Mouse (Mus musculus): ENCODE data around the gene Arpc1b. TPM values are rescaled to one million over a fixed set of nuclear protein-coding genes. Genes with fewer than 3 reads are reported as not detected.

The Arpc1b gene
- total RNA-seq, 2 experiments from 2014 or later: 20.1 to 29.9 TPM

DNA sequence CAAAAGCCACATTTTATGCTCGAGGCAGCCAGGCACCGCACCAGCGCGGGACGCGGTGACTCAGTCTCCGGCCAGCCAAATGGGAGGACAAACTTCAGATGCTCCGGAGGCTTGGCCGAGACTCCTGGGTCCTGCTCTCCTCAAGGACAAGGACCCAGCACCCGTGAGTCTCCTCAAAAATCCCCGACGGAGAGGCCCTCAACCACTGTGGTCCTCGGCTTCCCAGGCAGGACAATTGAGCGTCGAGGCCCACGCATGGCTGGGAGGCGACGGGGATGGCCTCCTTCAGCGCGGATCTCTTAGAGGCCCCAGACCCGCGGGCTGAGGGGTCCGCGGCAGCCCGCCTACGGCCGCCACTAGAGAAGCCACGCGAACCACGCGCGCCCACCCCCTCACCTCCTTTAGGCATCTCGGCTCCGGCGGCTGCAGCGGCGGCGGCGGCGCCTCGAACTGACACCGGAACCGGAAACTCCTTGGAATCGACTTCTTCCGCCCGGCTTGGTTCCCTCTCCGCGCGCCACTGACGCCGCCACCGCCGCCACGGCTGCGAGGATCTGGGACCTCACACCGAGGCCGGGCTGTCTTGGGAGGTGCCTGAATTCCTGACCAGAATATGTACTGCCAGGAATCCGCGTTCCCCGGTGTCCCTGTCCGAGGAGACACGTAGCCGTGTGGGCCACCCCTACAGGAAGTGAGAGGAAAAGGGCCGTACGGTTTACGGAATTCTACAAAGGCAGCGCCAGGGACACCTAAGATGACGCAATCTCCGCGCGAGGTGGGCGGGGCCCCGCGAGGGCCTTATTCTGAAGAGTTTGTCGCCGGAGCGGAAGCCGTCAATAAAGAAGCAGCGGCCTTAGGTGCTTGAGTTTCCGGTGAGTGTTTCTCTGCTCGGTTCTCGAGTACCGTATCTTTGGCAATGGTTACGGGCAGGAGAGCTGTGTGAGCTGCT lies 25.8 kb downstream of the Arpc1b start, which contains the start of the genes Pdap1 and Bud31:
TSS of gene Pdap1 (minus strand) at position 668 of the 949 bp plus-strand sequence.
TSS of gene Bud31 (plus strand) at position 792 of the 949 bp plus-strand sequence.
- Histone ChIP-seq H3K27ac (peak within 1 kb of the TSS; percentile 97), H3K4me3 (peak within 1 kb of the TSS; percentile 83)
- intact Hi-C loops (cut with DNase I): loop anchor here (1.0 to 2.0 kb wide), 2 partner anchors 27 to 91 kb away; partner anchors contain the start of genes Cpsf4, Ptcd1 and Zfp655
- no peak for TF ChIP-seq CTCF (IDR thresholded peaks at IDR 0.05)
- DNase-seq: peak; percentile 96

DNA sequence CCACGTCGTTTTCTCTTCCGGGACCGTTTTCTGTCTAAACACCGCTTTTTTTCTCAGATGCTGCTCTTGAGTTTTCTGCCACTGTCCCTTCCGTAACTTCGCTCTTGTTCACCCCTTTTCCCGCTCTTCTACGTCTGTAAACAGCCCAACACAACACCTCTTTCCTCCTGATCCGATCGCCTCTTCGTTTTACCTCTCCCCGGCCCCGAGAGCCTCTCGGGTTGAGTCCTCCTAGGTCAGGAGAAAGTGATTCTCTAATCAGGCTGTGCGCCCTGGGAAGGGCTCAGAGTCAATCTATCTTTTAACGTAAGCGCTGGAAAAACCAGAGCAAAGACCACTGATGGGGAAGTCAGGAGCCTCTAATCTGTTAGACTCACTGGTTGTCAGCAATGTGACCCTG lies 26.6 kb downstream of the Arpc1b start:
- Histone ChIP-seq H3K27ac (peak overlapping the region; percentile 97), H3K4me3 (peak overlapping the region; percentile 83)
- TF ChIP-seq CTCF (IDR thresholded peaks at IDR 0.05): no peak
- no peak for DNase-seq
- intact Hi-C loops (cut with DNase I): loop anchor here (1.0 to 2.0 kb wide), 2 partner anchors 26 to 91 kb away; partner anchors contain the start of genes Cpsf4, Ptcd1 and Zfp655

GRCm38 (mm10) chr5:145147748-145148147 lies 33.7 kb downstream of the Arpc1b start:
- Histone ChIP-seq H3K27ac (no peak overlapping the region), H3K4me3 (no peak overlapping the region)
- no peak for TF ChIP-seq CTCF (IDR thresholded peaks at IDR 0.05)
- no peak for DNase-seq
- intact Hi-C loops (cut with DNase I): no loop called here

DNA sequence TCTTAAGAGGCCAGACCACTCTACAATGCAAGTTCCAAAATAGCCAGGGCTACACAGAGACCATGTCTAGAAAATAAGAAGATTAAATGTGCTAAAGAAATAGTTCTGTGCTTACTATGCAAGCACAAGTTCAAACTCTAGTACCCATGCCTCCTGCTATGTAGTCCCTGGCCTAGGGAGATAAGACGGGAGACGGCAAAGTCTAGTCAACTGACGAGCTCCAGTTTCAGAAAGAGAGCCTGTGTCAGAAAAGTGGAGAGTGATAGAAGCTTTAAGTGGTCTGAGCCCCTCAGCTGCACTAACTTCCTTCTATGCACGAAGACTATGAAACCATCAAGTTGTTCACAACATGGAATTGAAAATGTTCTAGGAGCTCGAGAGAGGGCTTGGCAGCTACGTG lies 35.3 kb downstream of the Arpc1b start:
- intact Hi-C loops (cut with DNase I): no loop called here
- no peak for TF ChIP-seq CTCF (IDR thresholded peaks at IDR 0.05)
- H3K27ac ChIP-seq: no peak overlapping the region
- no peak for DNase-seq
- no peak overlapping the region for H3K4me3 ChIP-seq

DNA sequence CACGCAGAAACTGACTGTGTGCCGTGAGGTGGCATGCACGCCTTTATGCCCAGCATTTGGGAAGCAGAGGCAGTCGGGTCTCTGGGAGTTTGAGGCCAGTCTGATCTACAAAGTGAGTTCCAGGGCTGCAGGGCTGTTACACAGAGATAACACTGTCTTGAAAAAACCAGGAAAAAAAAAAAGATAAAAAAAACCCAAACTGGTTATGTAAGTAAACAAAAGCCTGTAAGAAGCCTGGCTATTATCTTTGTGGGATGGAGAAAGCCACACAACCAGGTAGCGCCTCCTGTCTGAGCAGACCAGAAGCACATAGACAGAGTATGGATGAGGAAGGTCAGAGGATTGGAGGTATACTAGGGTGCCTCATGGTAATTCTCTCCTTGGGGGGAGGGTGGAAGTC lies 38.7 kb downstream of the Arpc1b start:
- TF ChIP-seq CTCF (IDR thresholded peaks at IDR 0.05): no peak
- intact Hi-C loops (cut with DNase I): no loop called here
- no peak overlapping the region for H3K27ac ChIP-seq
- no peak overlapping the region for H3K4me3 ChIP-seq
- no peak for DNase-seq

GRCm38 (mm10) chr5:145161361-145161760 lies 47.3 kb downstream of the Arpc1b start:
- Histone ChIP-seq H3K27ac (no peak overlapping the region), H3K4me3 (no peak overlapping the region)
- DNase-seq: no peak
- no peak for TF ChIP-seq CTCF (IDR thresholded peaks at IDR 0.05)
- intact Hi-C loops (cut with DNase I): no loop called here

- intact Hi-C loops (cut with DNase I): loop anchor here (5.0 kb wide), 1 partner anchor 38 kb away; the partner anchor contains the start of genes Zkscan14 and Zkscan5
- peak overlapping the region; percentile 93 for H3K4me3 ChIP-seq
- no peak for DNase-seq
- TF ChIP-seq CTCF (IDR thresholded peaks at IDR 0.05): no peak
- H3K27ac ChIP-seq: peak overlapping the region; percentile 93
Observed at GRCm38 (mm10) chr5:145164710-145165109, 50.7 kb downstream of the Arpc1b start.

GRCm38 (mm10) chr5:145165184-145165583 lies 51.2 kb downstream of the Arpc1b start:
- DNase-seq: no peak
- Histone ChIP-seq H3K27ac (peak overlapping the region; percentile 93), H3K4me3 (peak overlapping the region; percentile 93)
- intact Hi-C loops (cut with DNase I): loop anchor here (5.0 kb wide), 1 partner anchor 37 kb away; the partner anchor contains the start of genes Zkscan14 and Zkscan5
- TF ChIP-seq CTCF (IDR thresholded peaks at IDR 0.05): no peak

GRCm38 (mm10) chr5:145166536-145167305 lies 52.7 kb downstream of the Arpc1b start, which contains the start of the genes Ptcd1 and Cpsf4:
TSS of gene Ptcd1 (minus strand) at chr5:145167108.
TSS of gene Cpsf4 (plus strand) at chr5:145167213.
- Histone ChIP-seq H3K4me3 (peak within 1 kb of the TSS; percentile 93), H3K27ac (peak within 1 kb of the TSS; percentile 93)
- no peak for TF ChIP-seq CTCF (IDR thresholded peaks at IDR 0.05)

DNA sequence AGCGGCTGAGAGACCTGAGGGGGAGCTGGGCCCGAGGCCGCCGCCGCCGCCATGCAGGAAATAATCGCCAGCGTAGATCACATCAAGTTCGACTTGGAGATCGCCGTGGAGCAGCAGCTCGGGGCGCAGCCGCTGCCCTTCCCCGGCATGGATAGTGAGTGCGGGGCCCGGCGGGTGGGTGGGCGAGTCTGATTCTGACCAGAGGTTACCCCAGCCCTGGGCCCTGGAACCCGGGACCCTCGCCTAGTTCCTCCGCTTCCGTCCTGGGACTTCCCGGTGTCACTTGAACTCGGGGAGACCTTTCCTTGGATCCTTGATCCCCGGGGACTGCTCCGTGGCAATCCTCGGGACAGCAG lies 53.3 kb downstream of the Arpc1b start:
- DNase-seq: no peak

More at GRCm38 (mm10) chr5:145166536-145167305, 52.7 kb downstream of the Arpc1b start, which contains the start of the genes Ptcd1 and Cpsf4:
- intact Hi-C loops (cut with DNase I): loop anchor here (2.0 to 5.0 kb wide), 3 partner anchors 24 to 36 kb away; partner anchors contain the start of genes Bud31, Pdap1, Zkscan14 and Zkscan5
- DNase-seq: peak; percentile 99

GRCm38 (mm10) chr5:145178461-145178980 lies 64.5 kb downstream of the Arpc1b start:
- peak overlapping the region; percentile 40 for H3K4me3 ChIP-seq
- intact Hi-C loops (cut with DNase I): no loop called here
- no peak for DNase-seq
- no peak overlapping the region for H3K27ac ChIP-seq
- TF ChIP-seq CTCF (IDR thresholded peaks at IDR 0.05): no peak

More for the DNA sequence above, 53.3 kb downstream of the Arpc1b start:
- peak overlapping the region; percentile 93 for H3K27ac ChIP-seq
- H3K4me3 ChIP-seq: peak overlapping the region; percentile 93
- TF ChIP-seq CTCF (IDR thresholded peaks at IDR 0.05): no peak
- intact Hi-C loops (cut with DNase I): loop anchor here (2.0 to 5.0 kb wide), 3 partner anchors 24 to 35 kb away; partner anchors contain the start of genes Bud31, Pdap1, Zkscan14 and Zkscan5

Other genes starting within 250 kb of the Arpc1b start
- 10 to 100 TPM in 1 of 2 experiments, 1 to 10 TPM in 1; 9.3 to 16.8 TPM for gene Smurf1, start 148.4 kb upstream of the Arpc1b start, total RNA-seq (2021)
- not detected for gene Gm4871, start 81.5 kb upstream of the Arpc1b start, total RNA-seq (2021)
- gene 1700018F24Rik, start 71.2 kb upstream of the Arpc1b start, total RNA-seq (2021): not detected
- 10 to 100 TPM; 23.8 to 30.3 TPM for gene Arpc1a, start 30.4 kb upstream of the Arpc1b start, total RNA-seq (2021)
- gene Kpna7, start 30.2 kb upstream of the Arpc1b start, total RNA-seq (2021): not detected
- 10 to 100 TPM; 47.9 to 56.9 TPM for gene Pdap1, start 26.0 kb downstream of the Arpc1b start, total RNA-seq (2021)
- 10 to 100 TPM; 49.1 to 57.4 TPM for gene Bud31, start 26.1 kb downstream of the Arpc1b start, total RNA-seq (2021)
- 10 to 100 TPM; 11.5 to 12.8 TPM for gene Ptcd1, start 52.9 kb downstream of the Arpc1b start, total RNA-seq (2021)
- 1 to 10 TPM; 9.3 to 9.9 TPM for gene Cpsf4, start 53.0 kb downstream of the Arpc1b start, total RNA-seq (2021)
- gene Atp5j2, start 77.8 kb downstream of the Arpc1b start, total RNA-seq (2021): 100 to 1,000 TPM; 622 to 768 TPM
- gene Zkscan14, start 87.7 kb downstream of the Arpc1b start, total RNA-seq (2021): 10 to 100 TPM in 1 of 2 experiments, 1 to 10 TPM in 1; 9.3 to 11.6 TPM
- gene Zkscan5, start 90.3 kb downstream of the Arpc1b start, total RNA-seq (2021): 1 to 10 TPM; 8.6 to 9.3 TPM
- 10 to 100 TPM; 14.3 to 15.2 TPM for gene Zfp655, start 117.5 kb downstream of the Arpc1b start, total RNA-seq (2021)
- gene Zscan25, start 166.3 kb downstream of the Arpc1b start, total RNA-seq (2021): 1 to 10 TPM; 8.8 to 9.4 TPM
- gene Cyp3a57, start 231.1 kb downstream of the Arpc1b start, total RNA-seq (2021): not detected